Mouse (Mus musculus) layer of hippocampus, adult 11-12 months (tissue): ENCODE results near the gene Gm20388.

Experiments
- DNase-seq: peaks from one replicate; pipeline ENCODE4 v3.0.0; 2022; ENCODE audit warnings: low spot score

The Gm20388 gene

DNA sequence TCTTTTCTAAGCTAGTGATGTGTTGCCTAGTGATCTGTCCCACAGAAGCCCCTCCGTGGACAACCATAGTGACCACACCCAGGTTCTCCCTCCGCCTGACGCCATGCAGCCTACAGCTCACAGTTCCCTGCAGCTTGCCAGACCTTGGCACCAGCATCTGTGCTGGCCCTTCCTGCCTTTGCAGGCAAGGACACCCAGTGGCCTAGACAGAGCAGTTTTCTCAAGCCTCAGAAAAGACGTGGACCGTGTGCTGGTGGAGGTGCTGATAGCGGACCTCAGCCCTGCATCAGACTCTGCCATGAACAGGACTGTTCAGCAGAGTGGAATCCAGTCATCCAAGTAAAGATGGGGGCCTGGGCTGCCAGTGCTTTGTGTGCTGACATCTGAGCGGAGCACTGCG lies 2899.7 kb downstream of the Gm20388 start:
- DNase-seq, result no peak

DNA sequence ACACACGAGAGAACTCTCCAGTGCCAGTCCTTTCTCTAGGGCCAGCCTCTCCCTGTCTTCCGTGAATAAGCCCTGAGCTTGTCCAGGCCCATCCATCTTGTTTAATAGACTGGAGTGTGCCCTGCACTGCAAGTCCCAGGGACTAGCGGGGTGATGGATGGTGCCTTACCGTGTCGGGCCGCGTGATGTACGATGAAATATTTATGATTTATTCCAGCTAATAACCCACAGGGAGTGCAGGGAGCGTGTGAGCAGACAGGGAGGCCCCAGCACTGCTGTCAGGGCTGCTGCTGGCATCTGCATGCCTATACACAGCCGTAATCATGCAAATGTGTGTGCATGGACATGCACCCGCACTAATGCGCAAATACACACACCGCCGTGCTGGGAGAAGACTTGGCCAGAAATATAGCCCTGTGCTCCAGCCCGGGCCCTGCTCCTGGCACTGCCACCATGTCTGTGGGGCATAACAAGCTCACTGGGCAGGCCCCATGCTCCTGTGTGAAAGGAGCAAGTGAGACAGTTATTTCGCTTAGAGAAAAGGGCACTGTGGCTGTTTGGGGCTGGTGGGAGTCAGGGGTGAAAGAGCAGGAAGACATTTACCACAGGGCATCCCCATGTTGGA lies 2901.3 kb downstream of the Gm20388 start:
- no peak for DNase-seq

DNA sequence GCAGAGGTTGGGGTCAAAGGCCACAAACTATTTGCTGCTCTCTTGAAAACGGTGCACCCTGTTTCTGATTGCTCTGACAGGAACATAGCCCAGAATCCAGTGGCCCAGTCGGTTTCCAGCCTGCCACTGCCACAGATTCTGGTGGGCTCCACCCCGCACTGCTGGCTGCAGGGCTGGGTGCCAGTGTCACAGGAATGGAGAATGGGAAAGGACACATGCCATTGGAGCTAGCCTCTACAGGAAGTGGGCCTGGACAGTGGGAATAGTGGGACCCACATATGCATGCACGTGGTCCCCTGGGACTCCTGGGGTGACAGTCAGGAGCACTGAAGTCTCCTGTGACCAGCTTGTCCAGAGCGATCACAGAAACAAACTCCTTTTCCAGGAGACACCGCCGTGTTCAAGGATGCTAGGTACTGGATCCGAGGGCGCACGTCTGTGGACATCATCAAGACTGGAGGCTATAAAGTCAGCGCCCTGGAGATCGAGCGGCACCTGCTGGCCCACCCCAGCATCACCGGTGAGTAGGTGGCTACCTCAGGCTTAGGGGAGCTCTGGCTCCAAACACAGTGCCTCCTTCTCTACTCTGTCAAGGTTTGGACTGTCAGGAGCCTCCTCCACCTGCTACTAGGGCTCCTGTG lies 2902.1 kb downstream of the Gm20388 start:
- no peak for DNase-seq

DNA sequence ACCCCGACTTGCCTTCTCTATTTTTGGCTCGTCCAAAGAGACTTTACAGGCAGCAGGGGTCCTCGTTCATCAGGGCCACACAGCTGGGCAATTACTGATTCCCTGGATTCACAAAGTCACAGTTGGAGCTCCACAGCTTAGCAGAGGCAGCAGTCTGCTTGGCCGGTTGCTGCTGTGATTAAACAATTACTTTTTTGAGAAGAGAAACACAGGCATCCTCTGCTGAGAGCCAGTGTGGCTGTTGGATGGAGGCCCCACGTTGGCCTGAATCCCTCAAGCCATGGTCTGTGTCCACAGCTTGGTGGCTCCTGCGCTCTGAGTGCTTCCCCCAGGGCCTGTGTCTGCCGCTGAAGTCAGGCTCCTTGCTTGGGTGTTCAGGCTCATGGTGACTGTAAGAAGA lies 2904.0 kb downstream of the Gm20388 start:
- peak; percentile 30 for DNase-seq

GRCm38 (mm10) chr8:122816965-122817364 lies 2906.3 kb downstream of the Gm20388 start:
- no peak for DNase-seq

GRCm38 (mm10) chr8:122817724-122818496 lies 2907.3 kb downstream of the Gm20388 start:
- DNase-seq, result no peak

DNA sequence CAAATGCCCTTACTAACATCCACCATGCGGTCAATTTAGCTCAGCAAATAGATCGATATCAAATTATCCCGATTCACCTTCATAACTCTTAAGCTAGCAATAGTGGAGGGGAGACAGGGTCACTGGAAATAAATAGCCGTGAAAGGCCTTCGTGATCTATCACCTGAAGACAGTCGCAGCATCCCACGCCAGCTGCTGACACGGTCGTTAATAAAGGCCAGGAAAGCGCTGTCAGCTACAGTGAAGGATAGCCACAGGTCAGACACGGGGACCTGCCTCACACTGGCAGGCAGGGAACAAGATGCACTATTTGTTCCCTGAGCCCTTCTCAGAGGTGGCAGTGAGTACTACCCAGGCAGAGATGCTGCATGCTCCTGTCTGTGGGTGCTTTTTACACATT lies 2909.1 kb downstream of the Gm20388 start:
- no peak for DNase-seq

GRCm38 (mm10) chr8:122824571-122824970 lies 2913.9 kb downstream of the Gm20388 start:
- DNase-seq, result no peak

DNA sequence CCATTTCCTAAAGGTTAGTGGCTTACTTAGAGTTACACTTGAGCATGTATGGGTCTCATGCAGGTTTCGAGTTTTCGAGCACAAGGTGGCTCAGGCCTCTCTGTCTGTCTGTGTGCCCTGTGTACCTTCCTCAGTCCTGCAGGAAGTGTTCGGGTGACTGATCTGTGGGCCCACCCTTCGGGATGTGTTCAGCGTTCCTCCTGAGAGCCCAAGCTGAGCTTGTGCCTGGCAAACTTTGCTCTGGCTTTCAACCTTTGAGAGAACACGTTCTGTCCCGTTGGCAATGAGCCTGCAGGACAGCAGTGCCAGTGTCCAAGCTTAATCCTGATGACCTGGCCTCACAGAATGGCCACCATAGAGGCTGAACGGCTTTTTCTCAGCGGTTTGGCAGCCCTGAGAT lies 2914.3 kb downstream of the Gm20388 start:
- DNase-seq, result no peak

GRCm38 (mm10) chr8:122825408-122825807 lies 2914.8 kb downstream of the Gm20388 start:
- DNase-seq, result no peak

- DNase-seq, result no peak
Measured at GRCm38 (mm10) chr8:122829396-122829795, 2918.8 kb downstream of the Gm20388 start.

DNA sequence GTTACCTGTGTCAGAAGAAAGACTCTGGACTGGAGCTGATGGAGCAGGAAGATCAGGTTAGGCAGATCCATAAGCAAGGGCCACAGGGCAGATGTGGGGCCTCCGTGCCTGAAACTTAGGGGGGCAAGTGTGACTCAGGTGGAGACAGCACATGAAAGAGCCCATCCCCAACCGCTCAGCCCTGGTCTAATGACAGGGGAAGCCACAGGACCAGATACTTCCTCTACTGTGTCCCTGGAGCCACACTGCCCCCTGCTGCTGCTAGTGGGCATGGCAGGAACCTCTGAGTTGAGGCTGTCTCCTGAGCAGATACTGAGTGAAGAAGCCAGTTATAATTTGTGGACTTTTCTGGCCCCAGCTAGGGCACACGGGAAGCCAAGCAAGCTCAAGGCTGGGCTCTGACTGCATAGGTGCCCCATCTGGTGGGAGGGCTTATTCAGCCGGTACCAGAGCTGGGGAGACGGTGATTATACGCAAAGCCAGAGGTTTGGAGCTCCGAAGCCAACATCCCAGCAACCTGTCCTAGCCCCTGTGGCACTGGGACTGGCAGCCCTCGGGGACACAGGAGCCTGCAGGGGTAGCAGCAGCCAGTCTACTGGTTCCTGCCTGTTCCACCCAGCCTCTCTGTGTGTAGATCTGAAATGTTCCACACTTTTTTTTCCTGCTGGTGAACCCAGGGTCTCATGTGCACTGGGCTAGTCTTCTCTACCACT lies 2919.9 kb downstream of the Gm20388 start:
- DNase-seq, result peak; percentile 95

- DNase-seq, result no peak
Measured at GRCm38 (mm10) chr8:122834416-122834815, 2923.8 kb downstream of the Gm20388 start.

DNA sequence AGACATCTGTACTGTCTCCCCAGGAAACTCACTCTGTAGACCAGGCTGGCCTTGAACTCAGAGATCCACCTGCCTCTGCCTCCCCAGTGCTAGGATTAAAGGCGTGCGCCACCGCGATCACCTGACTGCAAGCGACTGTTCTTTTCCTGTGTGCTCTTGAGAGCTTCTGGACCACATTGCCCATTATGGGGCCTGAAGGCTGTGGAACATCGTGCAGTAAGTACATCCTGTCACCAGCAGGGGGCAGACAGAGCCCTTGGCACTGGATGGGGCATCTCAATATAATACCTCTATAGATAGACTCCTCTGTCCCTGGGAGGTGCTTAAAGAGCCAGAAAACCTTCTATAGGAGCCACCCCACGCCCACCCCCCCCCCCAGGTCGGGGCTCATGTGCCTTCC lies 2924.3 kb downstream of the Gm20388 start:
- peak; percentile 82 for DNase-seq

DNA sequence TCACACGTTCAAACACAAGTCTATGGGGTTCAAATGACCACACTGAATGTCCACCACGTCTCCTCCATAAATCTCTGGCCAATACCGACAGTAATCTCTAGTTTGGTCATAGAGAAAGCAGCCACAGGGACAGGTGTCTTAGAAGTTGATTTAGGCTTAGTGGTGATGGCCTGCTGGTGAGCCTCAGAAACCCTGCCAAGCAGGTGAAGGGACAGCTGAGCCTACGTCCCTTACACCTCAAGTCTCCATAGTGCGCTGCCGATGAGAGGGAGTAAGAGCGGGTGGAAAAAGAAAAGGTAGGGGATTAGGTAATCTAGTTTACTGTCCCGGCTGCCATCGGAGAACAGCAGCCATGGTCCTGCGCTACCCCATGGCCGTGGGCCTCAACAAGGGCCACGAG lies 2925.6 kb downstream of the Gm20388 start:
- DNase-seq, result no peak

DNA sequence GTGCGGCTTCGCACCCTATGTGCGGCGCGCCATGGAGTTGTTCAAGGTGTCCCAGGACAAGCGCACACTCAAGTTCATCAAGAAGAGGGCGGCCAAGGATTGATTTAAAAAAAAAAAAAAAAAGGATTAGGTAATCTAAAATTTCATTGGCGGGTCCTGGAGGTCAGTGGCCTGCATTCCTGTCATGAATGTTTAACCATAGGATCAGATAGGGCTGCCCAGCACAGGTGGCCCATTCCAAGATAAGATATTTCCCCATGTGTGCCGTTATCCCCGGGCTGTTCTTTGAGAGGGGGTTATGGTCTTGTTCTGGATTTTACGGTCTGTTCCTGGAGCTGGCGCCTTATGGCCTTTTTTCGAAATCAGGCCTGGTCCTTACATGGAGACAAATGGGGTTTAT lies 2926.1 kb downstream of the Gm20388 start:
- DNase-seq, result no peak

- DNase-seq, result no peak
Measured at GRCm38 (mm10) chr8:122844161-122844560, 2933.5 kb downstream of the Gm20388 start.

GRCm38 (mm10) chr8:122845662-122846061 lies 2935.0 kb downstream of the Gm20388 start:
- DNase-seq, result no peak

DNA sequence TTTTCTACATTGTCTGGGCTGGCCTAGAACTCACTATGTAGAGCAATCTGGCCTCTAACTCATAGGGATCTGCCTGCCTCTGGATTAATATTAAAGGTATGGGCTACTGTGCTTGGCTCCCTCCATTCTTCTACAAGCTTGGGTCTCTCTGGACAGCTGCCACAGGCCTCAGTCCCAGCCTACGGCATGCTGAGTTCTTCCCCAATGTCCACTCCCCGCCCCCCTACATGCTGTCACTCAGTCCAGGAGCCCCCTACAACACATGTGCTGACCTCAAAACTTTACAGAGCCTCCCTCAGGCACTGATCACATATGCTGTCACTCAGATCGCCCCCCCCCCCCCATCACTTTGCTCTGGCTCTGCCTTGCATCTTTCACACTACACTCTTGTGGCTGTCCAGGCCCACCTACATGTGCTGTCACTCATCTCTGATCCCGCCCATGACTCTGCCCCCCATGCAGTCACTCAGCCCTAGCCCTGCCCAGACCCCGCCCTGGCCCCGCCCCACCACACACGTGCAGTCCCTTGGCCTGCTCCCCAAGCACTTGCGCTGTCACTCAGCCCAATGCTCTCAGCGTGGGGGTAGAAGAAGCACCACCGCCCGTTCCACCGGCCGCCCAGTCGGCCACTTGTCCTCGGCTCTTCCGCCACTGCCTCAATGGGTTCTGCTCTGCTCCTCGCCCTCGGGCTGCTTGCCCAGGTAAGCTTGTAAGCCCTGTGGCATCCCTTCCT lies 2937.4 kb downstream of the Gm20388 start, which contains the start of gene Cdh15:
Cdh15 (plus strand) TSS at position 138 of the 733 bp plus-strand sequence.
- peak; percentile 27 for DNase-seq

DNA sequence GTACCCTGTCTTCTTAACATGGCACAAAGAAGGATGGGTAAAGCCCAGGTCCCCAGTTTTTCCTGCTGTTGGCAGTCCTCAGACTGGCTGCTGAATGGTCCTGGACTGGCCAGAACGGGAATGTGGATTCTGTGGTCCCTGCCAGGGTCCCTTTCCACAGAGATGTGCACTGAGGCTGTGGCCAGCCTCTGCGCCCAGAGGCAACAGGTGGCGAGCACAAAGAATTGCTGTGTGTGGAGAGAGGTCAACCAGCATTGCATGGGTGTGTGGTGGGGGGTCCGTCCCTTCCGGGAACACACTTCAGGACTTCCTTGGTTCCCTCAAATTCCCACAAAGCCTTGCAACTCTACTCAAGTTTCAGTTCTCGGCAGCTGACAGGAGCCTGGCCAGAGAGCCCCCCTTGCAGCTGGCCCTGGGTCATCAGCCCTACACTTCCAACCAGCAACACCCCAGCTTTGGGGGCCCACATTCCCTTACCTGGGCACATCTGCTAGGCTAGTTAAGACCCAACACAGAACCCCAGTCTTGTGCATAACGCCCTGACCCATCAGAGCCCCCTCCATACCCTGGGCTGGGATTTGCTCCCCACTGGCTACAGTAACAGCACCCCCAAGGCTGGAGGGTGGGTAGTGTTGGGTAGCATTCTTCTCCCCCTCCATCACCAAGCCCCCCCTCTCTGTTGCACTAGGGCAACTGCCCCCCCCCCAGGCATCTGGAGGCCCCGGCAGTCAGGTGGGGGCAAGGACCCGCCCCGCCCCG lies 2938.7 kb downstream of the Gm20388 start:
- DNase-seq, result no peak

DNA sequence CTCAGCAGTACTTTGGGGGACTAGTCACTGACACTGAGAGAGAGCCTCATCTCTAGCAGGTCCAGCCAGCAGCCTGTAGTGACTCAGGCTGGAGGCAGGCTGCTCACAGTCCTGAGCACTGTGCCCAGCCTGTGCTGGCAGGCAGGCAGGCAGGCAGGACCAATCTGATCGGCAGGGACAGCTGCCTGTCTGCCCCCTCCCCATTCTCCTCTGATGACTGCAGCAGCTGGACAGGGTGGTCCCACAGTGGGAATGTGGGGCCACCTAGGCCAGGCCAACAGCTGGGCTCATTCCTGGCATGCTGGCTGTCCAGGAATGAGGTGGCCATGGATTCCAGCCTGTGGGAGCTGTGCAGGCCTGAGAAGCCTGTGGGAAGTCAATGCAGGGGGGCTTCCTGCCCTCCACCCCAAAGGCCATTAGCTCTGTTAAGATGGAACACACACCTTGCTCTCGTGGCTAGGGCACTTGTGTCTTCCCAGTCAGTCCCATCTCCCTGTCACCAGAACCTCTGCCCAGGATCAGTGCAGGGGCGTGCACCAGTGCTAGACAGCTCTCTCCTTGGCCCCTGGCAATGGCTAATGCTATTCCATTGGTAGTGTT lies 2940.1 kb downstream of the Gm20388 start:
- DNase-seq, result no peak
